Mouse (Mus musculus) lung, adult 18-20 months (tissue): ENCODE measurements around the gene Apom.
"Not testable (repeated sequence)": the region's sequence is repeated elsewhere in the genome, so short reads cannot be mapped to it uniquely, and the experiment has no call there.

Experiments
- DNase-seq, 2 experiments: peaks; one replicate each; pipeline ENCODE4 v3.0.0; 2022; ENCODE audit warnings: mixed read lengths in 2 of 2

Apom gene

GRCm38 (mm10) chr17:35126206-35126611 lies 5.6 kb downstream of the Apom start, which contains the start of gene D17H6S53E:
Gene D17H6S53E (plus strand): TSS chr17:35126373.
- peak; percentile 81 to 86 for DNase-seq

DNA sequence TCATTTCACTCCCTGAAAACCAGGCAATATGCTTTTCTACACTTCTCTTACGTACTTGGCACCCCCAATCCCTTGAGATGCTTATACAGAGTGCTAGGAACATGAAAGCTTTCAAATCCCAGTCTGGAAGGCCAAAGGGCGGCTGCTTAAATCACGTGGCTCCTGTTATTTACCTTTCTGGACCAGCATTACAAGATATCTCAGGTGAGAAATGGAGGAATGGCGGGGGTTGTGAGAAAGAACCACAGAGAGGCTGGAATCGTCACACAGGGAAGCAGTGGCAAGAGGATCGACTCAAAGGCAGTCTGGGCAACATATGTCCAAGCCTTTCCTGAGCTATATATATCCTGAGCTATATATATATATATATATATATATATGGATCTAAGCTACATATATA lies 6.3 kb downstream of the Apom start:
- peak in 1 of 2 experiments; percentile 42 for DNase-seq

DNA sequence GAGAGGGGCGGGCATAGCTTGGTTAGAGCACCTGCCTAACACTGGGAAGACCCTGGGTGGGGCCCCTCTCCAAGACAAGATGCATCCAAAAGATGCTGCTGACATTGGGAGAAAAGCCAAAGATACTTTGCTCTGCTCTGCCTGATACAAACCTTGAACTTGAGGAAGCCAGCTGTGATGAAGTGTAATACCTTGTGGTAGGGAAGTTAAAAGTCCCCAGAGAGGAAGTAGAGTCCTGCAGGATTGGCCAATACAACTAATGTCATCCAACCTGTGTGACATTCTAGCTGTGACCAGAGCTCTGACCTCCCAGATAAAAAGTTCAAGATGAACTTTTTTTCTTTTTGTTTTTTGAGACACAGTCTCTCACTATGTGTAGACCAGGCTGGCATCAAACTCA lies 6.8 kb downstream of the Apom start:
- no peak for DNase-seq

DNA sequence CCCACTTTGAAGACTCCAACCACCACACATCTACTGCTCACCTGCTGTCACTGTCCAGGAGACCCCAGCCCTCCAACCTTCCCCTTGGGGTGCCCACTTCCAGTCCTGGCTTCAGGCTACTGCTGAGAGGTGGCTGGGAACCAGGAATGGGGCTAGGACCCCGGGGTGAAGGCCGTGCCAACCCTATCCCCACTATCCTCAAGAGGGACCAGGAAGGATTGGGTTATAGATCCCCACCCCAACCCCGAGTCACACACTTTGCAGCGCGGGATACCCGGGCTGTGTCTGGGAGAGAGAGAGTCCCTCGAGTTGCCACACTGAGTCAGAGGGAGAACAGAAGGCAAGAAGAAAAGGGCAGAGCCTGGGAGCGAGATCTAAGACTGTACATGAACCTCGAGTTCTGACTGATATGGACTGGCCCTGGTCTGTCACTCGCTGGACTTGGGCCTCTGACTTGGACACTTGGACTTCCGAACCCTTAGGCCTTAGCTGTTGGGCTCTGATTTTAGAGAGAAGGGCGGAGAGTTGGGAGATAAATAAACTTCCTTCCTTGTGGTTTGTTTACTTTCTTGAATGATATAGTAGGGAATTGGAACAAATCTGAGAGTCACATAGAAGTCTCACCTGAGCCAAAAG lies 7.5 kb downstream of the Apom start:
- DNase-seq: not testable (repeated sequence)

GRCm38 (mm10) chr17:35123287-35123686 lies 8.6 kb downstream of the Apom start:
- DNase-seq: not testable (repeated sequence)

DNA sequence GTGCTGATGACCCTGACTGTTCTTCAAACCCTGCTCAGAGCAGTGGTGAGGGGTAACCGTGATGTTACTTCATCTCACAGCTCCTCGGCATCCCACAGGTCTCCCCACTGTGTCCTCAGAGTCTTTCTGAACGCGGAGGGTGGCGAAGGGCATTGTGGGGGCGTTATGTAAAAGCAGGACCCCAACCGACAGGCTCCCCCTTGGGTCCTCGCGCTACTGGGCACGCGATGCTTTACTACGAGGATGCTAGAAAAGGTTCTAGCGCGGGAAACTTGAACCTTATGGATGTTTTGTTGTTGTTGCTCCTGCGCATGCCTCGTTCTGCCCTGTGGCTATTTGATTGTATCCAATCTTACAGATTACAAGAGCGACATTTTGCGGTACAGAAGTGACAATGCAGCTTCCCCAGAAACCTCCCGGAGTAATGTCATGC lies 10.0 kb downstream of the Apom start, which contains the start of gene Csnk2b:
TSS of gene Csnk2b (minus strand) at position 183 of the 433 bp plus-strand sequence.
- peak; percentile 19 to 23 for DNase-seq

GRCm38 (mm10) chr17:35121143-35121799 lies 10.6 kb downstream of the Apom start, which contains the start of gene Gpank1:
Gene Gpank1 (plus strand): TSS chr17:35121455.
- peak; percentile 98 to 99 for DNase-seq

DNA sequence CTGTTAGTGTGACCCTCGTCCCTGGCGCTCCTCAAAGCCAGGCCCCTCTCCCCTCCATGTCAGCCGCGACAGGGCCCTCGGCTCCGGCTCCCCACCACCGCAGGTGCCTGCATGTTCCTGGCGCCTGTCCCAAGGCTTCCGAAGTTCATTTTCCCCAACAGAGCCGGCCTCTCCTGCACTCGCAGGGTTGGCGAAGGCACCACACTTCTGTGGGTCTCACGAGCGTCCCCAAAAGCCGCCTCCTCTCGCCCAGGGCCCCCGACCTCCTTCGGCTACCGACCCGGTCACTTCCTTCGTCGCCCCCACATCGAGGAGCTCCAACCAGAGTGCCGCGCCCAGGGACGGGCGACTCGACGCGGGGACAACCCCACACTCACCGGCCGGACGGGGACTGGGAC lies 11.1 kb downstream of the Apom start:
- DNase-seq: no peak

- DNase-seq: no peak
These were observed 16.5 kb downstream of the Apom start, which contains the start of gene Ly6g5b for GRCm38 (mm10) chr17:35115046-35116019. Gene Ly6g5b (minus strand): TSS chr17:35115428.

- DNase-seq: no peak
These were observed 20.1 kb downstream of the Apom start for GRCm38 (mm10) chr17:35111774-35112173.

GRCm38 (mm10) chr17:35108097-35108496 lies 23.8 kb downstream of the Apom start, which contains the start of gene Ly6g5c:
Gene Ly6g5c (plus strand): TSS chr17:35108279.
- no peak for DNase-seq

DNA sequence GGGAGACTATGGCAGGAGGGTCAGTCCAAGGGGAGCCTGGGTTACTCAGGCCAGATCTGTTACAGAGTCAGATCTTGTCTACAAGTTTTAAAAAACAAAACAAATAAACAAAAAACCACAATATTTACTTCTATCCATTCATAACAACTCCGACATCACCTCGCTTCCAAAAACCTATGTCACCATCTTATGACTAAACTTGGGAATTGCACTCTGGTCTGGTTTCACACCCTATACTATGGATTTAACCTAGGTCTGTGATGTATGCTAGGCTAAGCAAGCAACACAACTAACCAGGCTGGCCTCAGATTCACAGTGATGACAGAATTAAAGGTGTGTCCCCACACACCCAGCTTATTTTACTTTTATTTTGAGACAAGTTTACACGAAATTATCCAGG lies 25.3 kb downstream of the Apom start:
- no peak for DNase-seq

- peak; percentile 27 to 41 for DNase-seq
These were observed 26.0 kb downstream of the Apom start for GRCm38 (mm10) chr17:35105740-35106389.

- no peak for DNase-seq
These were observed 27.1 kb downstream of the Apom start for GRCm38 (mm10) chr17:35104754-35105153.

DNA sequence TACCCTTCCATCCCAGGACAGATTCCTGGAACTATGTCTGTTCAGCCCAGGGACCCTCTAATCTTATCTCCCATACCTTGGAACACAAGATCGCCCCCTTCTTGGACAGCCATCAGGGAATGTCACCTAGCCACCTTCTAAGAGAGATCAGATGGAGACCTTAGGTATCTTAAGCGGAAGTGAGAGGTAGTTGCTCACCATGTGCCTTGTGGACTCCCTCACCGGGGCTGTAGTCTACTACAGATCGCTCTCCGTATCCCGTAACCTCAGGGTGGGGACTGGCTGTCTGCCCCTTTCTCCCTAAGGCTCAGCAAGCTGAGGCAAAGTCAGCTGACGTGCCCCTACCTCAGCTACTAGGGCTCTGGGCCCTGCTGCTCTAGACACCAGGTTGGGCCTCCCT lies 27.8 kb downstream of the Apom start:
- no peak for DNase-seq

- no peak for DNase-seq
These were observed 28.6 kb downstream of the Apom start for GRCm38 (mm10) chr17:35103221-35103690.

GRCm38 (mm10) chr17:35102299-35102698 lies 29.6 kb downstream of the Apom start:
- DNase-seq: no peak

- no peak for DNase-seq
These were observed 30.7 kb downstream of the Apom start for GRCm38 (mm10) chr17:35101161-35101560.

GRCm38 (mm10) chr17:35100196-35100765 lies 31.6 kb downstream of the Apom start:
- DNase-seq: no peak

DNA sequence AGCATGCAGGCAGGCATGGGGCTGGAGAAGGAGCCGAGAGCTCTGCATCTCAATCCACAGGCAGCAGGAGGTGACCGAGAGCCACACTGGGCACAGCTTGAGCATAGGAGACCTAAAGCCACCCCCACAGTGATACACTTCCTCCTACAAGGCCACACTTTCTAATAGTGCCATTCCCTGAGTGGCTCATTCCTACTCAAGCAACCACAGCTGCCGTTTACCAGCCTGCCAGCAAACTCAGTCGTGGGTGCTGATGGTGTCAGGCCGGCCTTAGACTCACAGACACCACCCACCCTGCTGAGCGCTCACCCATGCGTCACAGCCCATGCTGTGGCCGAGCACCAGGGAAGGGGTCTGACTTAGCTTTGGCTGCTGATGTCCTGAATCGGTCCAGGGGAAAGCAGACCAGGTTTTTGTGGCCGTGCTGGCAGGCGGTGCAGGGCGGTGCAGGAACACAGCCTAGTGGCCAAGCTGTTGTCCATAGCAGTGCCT lies 34.6 kb downstream of the Apom start:
- DNase-seq: no peak

- DNase-seq: no peak
These were observed 35.3 kb downstream of the Apom start for GRCm38 (mm10) chr17:35096597-35096996.
